Mouse (Mus musculus): ENCODE data around the gene Pf4.
A peak's percentile ranks its signal among the peaks of the same experiment; 100 is the strongest.

Pf4 gene

DNA sequence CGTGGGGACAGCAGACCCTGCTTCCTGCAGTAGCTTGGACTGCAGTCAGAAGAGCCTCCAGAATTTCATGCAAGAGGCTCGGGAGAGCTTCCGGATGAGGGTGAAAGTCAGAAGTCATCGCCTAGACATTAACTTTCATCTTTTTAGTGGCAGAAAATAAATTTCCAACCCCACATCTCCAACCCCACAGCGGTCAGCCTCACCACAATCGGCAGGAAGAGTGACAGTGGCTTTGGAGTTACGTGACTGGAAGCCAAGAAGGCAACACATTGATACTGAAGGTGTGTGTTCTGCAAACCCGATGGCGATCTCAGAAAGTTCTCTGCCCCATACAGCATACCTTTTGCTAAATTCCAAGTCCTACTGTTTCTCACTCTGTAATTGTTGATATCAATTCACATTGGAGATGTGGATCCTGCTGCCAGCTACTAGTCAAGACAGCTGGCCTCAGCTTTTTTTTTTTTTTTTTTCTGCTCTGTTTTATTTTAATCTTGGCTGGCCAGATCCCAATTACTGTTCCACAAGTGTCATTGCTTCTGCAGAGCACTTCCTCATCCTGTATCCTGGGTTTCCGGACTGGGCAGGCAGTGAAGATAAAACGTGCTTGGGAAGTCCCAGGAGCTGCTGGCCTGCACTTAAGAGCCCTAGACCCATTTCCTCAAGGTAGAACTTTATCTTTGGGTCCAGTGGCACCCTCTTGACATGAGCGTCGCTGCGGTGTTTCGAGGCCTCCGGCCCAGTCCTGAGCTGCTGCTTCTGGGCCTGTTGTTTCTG, at the start of gene Pf4:
Pf4 (plus strand) TSS at position 556 of the 774 bp plus-strand sequence.
- no peak for DNase-seq

DNA sequence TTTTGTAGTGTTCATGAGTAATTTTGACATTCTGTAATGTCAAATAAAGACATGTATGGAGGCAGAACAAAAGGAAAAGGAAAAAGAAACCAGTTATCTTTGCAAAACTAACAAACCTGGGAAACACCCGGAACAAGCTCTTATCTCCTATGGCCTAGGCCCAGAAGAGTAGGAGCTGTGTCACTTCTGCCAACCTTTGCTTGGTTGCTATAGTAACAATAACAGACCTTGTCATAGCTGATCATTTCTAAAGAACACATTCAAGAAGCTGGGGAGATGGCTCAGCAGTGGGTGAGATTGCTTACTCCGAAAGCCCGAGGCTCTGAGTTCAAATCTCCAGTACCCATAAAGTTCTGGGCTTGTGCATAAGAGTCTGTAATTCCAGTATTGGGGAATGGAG, 49.6 kb upstream of the Pf4 start:
- DNase-seq, result no peak

DNA sequence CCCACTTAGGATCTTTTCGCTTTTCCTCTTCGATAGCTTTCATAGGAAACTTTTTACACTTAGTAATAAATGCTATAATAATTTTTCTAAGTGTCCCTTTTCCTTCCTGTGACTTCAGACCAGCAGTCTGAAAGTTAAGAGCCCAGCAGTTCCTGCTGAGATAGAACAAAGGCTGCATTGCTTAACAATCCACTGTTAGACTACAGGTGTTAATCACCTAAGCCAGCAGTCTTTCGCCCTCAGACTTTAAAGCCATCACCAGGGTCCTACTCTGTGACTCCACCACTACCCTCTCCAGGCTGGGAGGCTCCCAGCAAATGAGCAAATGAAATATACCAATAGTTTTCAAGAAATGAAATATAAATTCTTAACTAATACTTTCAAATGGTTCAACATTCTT, 44.0 kb upstream of the Pf4 start:
- no peak for DNase-seq

DNA sequence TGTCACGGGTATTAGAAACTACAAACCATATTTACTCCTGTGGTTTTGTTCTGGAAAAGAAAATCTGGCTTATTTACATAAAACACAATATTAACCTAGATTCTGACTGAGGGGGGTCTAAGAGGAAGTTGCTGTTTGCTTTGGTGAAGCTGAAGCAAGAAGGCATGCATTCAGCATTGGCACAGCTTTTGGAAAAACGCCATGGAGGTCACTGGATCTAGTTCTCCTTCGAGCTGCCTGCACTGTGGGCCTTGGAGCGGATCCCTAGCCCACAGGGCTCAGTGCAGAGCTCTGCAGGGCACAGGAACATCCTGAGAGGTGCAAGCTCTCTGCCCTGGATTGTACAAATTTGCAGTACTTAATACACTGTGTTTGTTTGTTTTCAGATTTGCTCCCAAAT, 40.8 kb upstream of the Pf4 start:
- peak; percentile 62 for DNase-seq

DNA sequence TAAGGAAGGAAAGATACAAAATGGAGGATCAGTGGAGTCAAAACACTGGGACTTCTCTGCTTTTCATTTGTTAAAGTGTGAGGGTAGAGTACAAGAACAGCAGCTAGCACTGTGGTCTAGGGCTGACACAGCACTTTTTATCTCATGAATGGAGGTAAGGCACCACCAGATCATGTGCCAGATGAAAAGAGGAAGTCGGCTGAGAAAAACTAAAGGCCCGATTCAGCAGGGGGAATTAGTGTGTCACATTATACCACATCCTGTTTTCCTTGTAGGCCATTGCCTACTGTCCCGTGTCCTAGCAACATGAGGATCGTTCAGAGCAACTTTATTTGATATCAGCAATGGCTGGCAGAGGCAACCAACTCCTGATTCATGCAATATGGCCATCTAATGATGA, 30.2 kb upstream of the Pf4 start:
- DNase-seq, result no peak

DNA sequence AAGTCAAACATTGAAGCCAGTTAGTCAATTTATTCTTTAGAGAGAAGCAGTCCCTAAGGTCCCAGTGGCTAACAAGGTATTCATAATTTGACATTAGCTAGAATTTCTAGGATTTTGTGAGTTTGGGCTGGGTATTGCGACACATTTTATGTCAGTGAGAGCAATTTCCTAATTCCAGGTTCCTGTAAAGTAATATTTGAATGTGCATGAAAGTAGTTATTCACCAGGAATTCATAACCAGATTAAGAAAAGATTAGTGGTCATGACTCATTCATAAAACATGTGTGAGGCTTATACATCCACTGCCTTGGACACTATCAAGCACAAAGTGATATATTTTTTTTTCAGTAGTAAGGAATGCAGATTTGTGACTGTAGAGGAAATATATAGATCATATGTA, 18.3 kb upstream of the Pf4 start:
- no peak for DNase-seq

DNA sequence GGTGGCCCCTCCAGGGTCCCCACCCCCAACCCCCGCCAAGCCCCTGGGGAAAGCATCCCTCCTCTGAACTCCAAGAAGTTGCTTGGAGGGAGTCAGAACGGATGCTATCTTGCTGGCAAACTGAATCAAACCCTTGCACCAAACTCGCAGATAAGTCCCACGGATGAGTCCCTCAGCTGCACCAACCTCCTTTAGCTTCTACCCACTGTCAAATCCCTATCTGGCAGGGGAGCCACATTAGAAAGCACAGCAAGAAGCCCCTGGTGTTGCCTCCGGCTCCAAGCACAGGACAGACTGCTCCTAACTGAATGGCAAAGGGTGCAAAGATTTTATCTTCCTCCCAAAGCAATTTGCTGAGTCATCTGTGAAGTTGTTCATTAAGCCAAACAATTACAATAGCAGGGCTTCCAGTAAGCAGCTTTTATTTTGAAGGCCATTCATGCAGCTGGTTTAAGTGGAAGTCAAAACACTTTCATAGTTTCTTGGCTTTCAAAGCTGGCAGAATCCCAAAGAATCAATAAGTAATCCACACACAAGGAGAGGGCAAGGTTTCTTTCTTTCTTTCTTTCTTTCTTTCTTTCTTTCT, 14.1 kb upstream of the Pf4 start:
- DNase-seq, result no peak

DNA sequence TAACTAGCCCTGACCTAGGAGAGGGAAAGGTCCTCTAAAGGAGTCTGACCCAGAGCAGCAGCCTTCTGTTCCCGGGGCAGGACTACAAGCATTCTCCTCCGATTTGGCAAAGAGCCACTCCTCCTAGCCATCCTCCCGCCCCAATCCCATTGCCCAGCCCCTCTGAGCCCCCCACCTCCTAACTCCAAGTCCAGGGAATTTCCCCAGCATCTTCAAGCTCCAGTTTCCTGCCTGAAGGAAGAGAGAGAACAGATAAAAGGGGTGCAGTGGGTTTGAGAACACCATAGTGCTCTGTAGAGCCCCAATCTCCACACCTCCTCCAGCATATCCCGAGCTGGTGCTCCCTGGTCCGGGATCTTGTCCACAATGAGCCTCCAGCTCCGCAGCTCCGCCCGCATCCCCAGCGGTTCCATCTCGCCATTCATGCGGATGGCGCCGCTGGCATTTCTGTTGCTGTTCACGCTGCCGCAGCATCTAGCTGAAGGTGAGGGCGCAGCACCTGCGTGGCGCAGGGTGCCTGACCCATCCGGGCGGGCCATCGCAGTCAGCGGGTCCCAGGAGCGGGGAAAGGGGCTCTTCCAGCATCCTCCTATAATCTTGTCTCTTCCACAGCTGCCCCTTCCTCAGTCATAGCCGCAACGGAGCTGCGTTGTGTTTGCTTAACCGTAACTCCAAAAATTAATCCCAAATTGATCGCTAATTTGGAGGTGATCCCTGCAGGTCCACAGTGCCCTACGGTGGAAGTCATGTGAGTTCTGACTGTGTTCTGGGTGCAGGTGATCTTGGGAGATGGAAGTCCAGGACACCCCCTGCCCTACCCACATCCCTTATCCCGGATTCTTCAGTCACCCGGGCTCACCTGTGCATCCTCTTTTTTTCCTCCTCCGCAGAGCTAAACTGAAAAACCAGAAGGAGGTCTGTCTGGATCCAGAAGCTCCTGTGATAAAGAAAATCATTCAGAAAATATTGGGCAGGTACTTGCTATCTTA, 12.9 kb upstream of the Pf4 start, which contains the start of gene Cxcl5:
Cxcl5 (plus strand) TSS at position 284 of the 989 bp plus-strand sequence.
- no peak for DNase-seq

DNA sequence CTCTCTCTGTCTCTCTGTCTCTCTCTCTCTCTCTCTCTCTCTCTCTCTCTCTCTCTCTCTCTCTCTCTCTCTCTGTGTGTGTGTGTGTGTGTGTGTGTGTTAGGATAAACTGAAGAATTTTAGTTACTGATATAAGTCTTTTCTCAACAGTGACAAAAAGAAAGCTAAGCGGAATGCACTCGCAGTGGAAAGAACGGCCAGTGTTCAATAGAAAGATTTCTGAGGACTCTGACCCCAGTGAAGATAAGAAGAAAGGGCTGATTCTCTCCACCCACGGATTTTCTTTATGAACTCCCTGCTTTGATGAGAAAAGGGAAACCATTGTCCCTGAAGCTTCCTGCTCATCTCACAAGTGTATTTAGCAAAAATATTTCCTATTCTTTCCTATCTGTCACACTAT, 11.9 kb upstream of the Pf4 start:
- DNase-seq, result no peak

DNA sequence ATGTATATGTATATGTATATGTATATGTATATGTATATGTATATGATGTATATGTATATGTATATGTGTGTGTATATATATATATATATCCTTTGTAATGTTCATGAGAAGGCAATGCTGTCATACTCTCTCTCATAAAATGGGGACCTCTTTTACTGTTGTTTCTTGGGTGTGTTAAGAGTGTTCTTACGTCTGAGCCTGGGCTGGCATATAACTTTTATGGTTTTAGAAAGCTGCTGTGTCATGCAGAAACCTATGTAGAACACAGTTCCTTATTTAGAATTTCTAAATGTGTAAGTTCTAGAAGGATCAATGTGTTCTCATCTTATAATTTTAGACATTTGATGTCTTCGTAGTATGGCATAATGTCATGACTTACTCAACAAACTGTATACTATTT, 11.4 kb upstream of the Pf4 start:
- no peak for DNase-seq

DNA sequence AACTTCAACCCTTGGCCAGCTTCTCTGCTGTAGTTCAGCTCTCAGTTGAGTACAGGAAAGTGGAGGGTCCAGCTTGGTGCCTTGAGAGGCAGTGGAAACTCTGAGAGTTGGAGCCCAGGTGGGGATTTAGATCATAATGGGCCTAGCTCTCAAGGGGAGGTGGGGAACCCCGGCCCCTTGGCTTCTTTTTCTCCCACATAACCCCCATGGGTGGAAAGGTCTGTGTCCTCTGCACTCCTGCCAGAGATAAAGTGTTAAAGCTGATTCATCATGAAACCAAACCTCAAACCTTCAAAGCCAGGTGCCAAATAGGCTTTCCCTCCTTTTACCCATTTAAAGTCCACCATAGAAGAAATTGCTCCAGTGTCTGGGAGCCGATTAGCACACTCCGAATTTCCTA, 10.4 kb upstream of the Pf4 start:
- no peak for DNase-seq

DNA sequence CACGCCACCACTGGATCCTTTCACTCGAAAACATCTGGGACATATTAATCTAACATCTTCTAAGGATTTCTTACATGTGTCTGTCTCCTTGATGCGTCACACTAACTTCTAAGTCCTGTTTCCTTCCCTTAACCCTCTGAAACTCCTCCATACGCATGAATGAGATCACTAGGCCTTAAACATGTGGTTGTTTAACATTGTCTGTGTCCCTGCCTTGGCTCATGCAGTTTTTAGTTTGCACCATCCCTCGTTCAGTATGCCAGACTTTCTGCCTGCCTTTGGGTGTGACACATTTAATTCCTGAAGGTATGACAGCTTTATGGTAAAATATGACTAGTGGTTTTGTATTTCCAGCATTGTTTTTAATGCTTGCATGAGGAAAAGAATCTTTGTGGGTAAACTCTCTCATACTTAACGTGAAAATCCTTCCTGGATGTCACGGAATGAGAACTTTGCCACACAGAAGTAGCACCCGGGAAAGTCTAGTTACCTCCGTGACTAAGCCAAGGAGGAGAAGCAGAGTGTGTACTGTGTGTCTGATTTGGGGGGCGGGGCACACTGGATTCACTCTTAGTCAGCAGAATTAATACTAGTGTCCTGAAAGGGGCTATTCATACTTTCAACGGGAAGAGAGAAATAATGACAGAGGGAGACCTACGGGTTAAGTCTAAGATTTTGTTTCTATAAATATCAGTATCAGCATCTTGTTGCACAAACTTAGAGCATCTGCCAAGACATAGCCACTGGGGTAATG, 8.1 kb upstream of the Pf4 start:
- DNase-seq, result no peak

DNA sequence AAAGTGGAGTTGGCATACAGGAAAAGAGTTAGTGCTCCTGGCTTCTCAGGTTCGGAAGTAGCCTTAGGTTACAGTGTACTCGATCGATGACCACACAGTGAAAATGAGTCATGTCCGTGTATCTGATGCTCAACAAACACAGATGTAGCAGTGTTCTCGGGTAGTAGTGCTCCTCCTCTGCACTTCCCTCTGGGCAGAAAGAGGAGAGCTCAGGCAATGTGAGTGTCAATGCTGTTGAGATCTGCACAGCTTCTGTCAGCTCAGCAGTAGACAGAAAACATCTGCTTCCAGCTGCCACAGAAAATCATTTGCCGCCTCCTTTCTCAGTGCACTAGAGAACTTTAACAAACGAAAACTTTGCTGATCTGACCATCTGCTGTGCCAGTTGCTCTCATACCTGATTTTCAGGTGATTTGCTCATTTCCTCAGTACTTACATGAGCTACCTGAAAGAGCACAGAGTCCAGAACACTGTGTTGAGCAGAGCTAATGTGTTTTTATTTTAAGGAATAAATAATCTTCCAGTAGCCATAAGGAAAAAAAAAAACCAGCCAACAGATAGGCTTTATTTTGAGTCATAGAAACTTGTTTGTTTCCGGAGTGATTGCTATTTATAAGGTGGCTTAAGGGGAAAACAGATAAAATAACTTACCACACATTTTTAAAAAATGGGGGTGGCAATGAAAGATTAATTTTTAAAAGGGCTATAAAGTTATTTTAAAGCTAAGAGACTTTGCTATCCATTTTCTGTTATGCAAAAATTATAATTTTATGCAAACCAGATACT, 6.2 kb upstream of the Pf4 start:
- no peak for DNase-seq

DNA sequence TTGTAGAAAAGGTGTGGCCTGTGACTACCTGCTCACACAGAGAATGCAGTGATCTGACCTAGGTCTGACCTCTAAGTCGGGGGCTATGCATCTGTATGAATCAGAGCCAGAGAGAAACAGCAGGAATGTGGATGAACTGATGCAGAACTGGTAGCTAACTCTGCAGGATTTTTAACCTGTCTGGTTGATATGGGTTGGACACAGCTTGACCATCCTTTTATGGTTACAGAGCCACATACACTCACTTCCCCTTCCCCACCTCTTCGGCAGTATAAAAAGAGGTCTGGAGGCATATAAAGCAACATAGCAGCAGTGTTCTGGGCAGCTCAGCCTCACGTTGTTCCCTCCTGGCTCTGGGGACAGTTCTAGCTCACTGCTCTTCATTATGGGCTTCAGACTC, 4.0 kb upstream of the Pf4 start, which contains the start of gene Ppbp:
Ppbp (plus strand) TSS at position 301 of the 400 bp plus-strand sequence.
- no peak for DNase-seq

DNA sequence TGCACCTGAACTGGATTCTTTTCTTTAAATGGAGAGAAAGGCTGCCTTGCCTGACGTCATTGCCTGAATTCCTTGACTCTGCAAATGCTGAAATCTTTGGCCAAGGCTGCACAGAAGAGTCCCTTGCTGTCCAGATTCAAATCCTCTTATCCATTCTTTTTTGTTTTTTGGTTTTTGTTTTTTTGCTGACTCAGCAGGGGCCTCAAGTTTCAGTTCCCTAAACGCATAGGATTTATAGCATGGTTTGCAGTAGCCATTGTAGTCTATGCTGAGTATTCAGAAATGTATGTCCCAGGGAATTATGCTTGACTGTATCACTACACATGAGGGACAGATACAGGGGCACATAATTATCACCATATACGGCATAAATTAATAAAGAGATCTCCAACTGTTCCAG, 866 bp upstream of the Pf4 start:
- DNase-seq, result no peak

DNA sequence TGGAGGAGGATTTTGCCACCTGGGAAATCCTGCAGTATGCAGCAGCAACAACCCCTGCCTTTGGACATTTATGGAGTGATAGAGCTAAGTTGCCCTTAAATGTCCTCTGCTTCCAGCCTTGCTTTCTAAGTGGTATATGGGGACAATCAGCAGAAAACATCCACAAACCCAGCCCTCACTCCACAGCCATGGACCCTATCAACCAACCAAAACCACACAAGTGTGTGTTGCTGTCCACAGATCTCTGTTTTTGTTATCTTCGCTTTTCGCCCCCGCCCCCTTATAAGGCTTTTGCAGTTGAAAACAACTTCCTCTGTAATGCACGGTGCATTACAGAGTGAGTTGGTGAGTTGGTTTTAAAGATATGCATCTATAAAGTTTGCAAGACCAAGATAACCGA, 3.3 kb downstream of the Pf4 start:
- no peak for DNase-seq

DNA sequence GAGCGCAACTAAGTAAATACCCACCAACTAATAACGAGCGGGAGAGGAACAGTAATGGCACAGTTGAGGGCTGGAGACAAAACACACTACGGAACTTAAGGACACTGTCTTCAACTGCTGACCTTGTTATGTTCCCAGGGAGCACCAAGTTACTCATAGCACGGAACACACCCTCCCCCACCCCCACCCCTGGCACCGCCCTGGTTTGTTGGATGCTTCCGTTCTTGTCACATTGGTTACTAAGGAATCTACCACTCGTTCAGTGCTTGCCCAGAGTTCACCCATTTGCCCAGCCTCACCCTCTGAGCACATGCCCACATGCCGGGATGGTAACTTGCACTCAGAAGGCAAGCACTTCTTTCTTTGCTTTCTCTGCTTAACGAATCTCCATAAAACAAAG, 5.4 kb downstream of the Pf4 start:
- no peak for DNase-seq

DNA sequence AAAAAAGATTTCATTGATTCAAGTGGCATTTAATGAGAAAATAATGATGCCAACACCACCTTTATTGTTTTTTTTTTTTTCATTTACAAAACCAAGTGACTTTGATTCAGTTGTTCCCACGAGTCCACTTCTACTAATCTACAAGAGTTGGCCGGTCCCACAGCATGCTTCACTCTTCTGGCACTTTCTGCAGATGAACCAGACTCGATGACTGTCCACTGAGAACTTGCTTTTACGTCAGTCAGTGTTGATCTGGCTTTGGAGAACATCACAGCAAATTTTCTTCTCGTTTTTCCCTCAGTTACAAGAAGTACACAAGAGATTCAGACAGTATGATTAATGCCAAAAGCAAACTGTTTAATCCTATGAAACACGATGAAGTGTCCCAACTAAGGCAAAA, 6.6 kb downstream of the Pf4 start:
- DNase-seq, result no peak

DNA sequence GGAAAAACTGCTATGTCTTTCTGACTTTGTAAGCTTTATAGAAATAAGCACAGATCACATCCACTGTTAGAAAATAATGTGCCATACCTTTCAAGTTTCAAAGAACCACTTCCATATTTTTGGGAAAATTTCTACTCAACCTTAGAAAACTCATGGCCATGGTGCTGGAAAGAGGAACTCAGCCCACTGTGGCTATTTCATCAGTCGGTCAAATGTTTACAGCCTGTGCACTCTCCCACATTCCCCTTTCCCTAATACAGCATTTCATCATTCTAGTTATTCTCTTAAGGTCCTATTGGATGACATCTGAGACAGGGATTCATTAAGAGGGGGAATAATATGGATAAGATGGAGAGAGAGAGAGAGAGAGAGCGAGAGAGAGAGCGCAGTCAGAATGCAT, 11.5 kb downstream of the Pf4 start:
- no peak for DNase-seq

DNA sequence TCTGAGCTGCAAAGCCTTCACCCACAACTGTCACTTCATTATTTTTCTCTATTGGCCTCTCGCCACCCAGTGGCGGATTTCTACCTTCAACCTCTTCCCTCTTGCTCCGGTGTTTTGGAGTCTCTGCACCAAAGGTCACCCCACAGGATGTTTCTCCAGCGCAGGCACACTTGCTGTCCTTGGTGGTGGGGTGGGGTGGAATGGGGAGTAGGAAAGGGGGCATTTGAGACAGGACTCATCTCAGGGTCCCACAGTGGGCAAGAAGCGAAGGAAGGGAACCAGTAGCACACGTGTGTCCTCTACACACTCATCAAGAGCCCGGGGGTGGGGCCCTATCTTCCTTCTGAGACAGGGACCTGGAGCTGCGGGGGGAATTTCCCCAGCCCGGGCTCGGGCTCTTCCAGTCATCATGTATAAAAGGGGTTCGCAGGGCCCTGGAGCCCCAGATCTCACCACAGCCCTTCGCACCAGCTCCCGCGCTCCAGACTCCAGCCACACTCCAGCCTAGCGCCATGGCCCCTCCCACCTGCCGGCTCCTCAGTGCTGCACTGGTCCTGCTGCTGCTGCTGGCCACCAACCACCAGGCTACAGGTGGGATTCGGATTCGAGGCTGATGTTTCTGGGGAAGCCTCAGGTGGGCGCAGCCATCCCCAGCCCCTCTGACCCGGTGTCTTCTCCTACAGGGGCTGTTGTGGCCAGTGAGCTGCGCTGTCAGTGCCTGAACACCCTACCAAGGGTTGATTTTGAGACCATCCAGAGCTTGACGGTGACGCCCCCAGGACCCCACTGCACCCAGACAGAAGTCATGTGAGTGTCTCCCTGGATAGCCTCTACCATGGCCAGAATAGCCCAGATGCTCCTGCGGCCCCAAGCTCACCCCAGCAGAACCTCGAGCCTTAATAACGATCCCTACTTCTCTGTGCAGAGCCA, 13.7 kb downstream of the Pf4 start, which contains the start of gene Cxcl3:
Cxcl3 (plus strand) TSS at position 445 of the 930 bp plus-strand sequence.
- no peak for DNase-seq

DNA sequence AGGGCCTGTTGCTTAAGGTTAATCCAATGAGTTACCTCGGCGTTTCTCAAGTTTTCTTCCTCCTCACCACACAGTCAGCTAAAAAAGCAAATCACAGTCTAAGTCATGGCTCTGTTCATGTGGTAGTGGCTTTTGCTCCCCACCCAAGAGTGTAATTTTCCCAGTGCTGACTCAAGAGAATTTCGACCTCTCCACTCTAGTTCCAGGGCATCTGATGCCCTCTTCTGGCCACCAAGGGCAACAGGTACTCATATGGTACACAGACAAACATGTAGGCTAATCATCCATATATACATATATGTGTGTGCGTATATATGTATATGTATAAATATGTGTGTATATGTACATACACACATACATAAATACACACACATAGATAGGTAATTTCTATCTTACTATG, 15.9 kb downstream of the Pf4 start:
- no peak for DNase-seq

Measured in cerebellum, adult 11-12 months (tissue).